Mouse (Mus musculus): ENCODE data around the gene Meltf. TPM values are rescaled to one million over a fixed set of nuclear protein-coding genes. Genes with fewer than 3 reads are reported as not detected.

Meltf gene
- total RNA-seq, 2 experiments from 2014 or later, result 0.04 TPM; not detected in 1

DNA sequence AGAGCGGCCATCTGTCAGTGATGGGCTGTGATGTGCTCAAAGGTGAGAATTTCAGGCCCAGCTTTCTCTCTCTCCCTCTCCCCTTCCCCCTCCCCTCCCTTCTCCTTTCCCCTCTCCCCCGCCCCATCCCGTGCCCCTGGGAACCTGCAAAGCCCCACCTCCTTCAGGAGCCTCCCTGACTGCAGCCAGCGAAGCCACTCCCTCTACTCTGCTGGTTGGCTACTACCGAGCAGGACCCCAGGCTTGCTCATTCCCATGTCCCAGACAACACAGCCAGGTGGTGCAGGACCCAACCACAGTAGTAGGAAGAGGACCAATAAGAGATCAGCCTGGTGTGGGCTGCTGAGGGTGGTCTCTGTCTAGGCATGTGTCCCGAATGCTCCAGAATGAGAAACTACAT is 5.3 kb downstream of the Meltf start:
- intact Hi-C loops (cut with DNase I; ENCODE audit: low total_unique reads), result no loop called here
- DNase-seq, result no peak

DNA sequence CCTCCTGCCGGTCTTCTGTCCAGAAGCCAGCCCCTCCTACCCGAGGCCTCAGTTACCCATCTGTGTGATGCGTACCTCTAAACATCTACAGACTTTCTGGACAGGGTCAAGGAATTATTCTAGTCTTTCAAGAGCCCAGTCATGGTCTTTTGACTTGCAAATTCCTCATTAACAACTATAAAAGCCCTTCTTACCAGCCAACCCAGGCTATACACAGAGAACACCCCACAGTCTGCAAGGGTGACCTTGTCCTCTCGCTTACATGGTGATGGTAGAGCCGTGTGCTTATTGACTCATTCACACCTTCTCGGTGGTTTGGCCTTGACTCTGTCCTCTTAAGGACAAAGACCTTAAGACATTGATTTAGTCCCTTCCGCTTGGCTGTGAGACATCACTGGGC is 12.3 kb downstream of the Meltf start:
- intact Hi-C loops (cut with DNase I; ENCODE audit: low total_unique reads), result no loop called here
- DNase-seq, result no peak

DNA sequence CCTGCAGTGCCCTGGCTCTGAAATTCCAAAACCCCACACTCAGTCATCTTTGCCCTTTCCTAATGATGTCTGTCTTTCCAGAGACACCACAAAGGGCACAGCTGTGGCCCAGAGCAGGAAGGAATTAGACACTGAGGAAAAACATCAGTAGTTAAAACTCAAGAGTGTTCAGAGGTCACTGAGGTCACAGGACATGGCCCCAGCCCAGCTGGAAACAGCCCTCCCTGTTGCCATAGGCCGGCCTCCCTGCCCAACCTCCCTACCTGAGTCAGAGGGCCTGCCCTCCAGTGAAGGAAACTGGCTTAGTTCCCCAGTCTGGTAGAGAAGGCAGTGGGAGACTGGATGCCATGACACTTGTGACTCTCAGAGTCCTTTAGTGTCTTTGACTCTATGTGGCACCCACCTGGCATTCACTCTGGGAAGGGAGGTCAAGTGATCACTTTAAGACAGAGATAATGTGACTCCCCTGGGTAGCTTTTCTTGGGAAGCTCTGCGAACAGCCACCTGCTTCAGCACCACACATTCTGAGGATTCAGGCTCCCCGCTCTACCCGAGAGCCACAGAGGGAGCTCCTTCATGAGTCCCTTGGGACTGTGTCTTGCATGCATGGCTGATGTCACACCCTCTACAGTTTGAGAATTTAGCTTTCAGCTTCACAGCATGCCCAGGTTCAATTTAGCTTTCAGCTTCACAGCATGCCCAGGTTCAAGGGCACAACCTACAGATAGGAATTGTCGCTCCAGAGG is 15.0 kb downstream of the Meltf start:
- intact Hi-C loops (cut with DNase I; ENCODE audit: low total_unique reads), result no loop called here
- no peak for DNase-seq

DNA sequence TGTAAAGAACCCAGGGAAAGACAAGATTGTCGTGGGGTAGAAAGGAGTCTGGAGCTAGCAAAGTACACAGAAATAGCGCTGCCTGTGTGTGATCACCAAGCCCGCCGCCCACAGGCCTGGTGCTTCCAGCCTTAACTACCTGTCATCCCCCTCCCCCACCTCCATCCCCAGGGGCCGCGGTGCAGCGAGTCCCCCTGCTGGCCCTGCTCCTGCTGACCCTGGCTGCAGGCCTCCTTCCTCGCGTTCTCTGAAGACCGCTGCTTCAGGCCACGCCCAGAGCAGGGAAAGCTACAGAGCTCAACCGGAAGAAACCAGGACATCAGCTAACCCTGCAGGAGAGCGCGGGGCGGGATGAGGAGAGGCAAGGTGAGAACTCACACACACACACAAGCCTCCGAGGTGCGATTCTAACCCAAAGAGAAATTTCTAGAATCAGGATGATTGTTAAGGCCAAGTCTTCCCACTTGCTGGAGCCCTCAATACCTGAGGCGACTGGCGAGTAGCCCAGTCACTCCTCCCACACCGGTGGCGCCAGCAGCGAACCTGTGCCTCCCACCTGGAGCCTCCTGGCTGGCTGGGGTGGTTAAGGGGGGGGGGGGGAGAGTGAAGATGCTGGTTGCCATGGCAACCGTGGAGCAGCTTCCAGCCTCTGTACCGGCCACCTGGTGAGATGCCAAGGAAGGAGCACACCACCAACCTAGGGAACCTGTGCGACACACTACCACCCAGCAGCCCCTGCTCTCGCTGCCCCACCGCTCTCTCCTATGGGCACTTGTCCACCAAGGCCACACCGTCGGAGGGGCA is 18.6 kb downstream of the Meltf start:
- DNase-seq, result peak; percentile 36
- intact Hi-C loops (cut with DNase I; ENCODE audit: low total_unique reads), result no loop called here

DNA sequence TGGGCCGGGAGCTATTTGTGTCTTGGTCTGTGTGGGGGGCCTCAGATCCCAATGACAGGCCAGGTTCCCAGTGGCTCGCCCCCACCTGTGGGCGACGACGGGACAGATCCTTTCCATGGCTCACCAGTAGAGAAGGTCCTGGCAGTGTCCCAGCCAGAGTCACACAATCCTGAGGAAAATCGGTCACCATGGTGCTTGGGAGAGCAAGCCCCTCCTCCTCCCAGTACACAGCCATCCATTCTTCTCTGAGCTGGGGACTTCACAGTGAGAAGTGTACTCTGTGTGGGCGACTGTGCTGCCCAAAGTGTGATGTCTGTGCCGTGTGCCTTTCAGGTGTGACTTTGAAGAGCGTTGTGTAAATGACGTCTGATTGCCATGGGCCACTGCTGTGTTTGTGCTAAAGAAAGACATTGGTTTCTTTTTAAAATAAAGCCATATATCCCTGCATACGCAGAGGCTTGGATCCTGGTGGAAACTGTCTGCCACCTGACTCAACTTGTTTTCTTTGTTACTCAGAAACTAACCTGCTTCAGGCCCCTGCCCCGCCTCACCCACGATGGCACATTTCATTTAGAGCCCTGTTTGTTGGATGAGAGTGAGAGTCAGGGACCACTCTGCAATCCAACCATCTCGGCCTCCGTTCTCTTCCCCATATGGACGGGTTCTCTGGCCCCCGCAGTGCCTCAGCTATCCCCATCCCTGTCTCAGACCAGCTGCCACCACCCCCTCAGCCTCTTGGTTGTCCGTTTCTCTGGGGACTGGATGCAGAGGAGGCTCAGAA is 20.1 kb downstream of the Meltf start:
- intact Hi-C loops (cut with DNase I; ENCODE audit: low total_unique reads), result no loop called here
- DNase-seq, result no peak

DNA sequence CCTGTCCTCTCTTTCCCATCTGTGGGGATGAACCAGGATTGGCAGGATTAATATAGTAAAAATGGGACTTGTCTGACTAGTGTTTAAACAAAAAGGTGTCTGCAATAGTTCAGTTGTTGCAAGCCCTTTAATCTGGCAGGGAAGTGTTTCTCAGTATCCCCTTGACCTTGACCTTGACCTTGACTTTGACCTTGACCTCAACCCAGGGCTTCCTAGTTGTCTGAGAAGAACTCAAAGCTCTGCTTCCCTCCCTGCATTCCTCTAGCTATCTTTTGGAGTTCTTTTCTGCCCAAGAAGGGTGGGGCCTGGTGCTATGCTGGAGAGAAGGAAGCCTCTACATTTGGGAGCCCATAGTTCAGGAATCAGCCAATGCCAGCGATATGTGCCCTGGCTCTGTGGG is 23.3 kb downstream of the Meltf start:
- intact Hi-C loops (cut with DNase I; ENCODE audit: low total_unique reads), result no loop called here
- DNase-seq, result no peak

DNA sequence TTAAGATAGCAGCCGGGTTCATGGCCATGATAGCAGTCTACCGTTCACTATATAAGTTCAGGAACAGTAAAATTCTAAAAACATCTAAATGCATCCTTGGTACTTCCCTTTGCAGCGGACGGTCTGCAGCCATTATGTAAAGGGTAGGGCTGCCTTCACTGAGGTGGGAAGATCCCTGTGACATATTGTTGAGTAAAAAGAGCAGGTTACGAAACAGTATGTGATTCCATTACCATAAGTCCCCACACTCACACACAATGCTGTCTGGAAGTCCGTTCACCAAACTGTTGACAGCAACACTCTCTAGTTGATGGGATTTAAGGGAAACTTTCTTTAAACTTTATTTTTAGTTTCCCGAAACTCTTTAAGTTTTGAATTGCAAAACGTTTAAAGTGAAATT is 24.6 kb downstream of the Meltf start:
- no peak for DNase-seq
- intact Hi-C loops (cut with DNase I; ENCODE audit: low total_unique reads), result no loop called here

DNA sequence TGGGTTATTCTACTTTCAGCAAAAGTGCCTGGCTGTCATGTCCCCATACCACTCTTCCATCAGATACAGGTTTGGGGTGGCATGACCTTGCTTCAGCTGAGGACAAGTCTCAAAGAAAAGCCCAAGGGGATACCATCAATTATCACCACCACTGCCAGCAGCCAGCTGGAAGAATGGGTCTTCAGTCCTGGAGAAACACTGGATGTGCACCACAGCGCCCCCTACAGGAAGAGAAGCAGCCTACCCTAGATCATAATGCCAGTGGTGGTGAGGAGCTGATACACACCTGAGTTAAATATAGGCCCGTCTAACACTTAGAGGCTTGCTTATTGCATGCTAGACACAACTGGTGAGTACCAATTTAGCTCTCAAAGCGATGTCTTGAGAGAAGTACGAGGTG is 26.7 kb downstream of the Meltf start:
- intact Hi-C loops (cut with DNase I; ENCODE audit: low total_unique reads), result no loop called here
- DNase-seq, result no peak

DNA sequence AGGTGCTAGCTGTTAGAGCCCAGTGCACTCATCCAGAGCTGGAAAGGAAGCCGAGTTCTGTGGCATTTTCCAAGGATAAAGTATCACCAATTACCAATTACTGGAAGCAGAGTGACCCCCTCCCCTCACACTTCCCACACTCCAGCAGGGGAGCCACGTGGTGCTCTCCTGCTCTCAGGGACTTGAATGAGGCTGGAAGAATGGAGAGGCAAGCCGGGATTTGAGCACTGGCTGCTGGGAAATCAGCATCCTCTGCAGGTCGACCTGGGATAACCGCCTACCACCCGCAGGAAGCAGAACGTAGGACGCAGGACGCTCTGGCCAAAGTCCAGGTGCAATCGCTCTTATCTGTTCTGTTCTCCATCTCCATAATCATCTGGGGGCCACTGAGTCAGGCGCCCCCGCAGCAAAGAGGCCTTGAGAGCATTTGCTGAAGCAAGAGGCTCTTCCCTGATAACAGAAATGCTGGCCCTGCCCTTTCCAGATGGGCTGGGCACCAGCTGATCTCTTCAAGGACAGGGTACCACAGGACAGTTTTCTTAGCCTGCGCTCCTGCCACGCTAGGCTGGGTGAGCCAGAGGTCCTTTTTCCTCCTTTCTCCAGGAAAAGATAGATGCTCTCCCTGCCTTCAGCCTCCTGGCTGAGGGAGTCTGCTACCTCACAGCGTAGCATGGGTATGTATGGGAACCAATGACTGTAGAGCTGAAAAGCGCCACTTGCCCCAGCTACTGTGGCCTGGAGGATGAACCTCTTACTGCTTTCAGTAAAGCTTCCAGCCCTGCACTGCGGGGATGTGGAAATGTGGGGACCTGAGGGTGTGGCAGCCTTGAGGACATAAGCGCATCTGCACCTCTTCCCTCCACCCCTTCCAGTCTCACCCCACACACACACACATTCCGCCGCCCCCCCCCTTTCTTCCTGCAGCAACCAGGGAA is 27.5 kb downstream of the Meltf start:
- intact Hi-C loops (cut with DNase I; ENCODE audit: low total_unique reads), result no loop called here
- no peak for DNase-seq

DNA sequence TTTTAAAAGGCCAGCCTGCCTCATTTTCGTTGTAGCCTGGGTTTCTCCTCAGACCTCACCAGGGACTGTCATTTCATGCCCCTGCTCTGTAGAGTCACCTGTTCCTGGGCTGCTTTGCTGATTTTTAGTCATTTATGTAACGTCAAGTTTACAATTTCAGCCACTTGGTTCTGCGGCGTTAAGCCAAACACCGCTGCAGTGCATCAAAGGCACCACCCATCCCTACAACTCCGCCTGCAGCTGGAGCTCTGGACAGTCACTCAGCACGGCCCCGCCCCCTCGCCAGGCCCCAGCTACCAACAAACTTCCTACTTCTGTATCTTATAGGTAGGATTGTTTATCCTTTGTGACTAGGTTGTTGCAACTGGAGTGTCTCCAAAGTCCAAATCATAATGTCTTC is 28.3 kb downstream of the Meltf start:
- intact Hi-C loops (cut with DNase I; ENCODE audit: low total_unique reads), result no loop called here

DNA sequence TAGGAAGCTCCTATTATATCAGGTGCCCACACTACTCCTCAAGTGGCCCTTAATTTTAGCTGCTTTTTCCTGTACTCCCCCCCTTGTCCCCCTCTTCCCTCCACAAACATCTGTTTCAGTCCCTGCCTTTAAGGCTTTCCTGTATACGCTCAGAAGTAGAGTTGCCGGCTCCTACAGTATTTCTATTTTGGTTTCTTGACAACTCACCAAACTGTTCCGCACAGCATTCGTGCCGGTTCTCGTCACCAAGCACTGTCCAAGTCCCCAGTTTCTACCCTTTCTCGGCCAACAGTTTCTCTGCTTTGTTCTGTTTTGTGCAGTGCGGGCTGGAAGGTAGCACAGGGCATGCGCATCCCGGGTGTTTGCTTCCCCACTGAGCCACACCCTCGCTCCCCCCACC is 30.3 kb downstream of the Meltf start:
- intact Hi-C loops (cut with DNase I; ENCODE audit: low total_unique reads), result no loop called here
- DNase-seq, result no peak

More for the DNA sequence above, 28.3 kb downstream of the Meltf start:
- peak; percentile 41 for DNase-seq

DNA sequence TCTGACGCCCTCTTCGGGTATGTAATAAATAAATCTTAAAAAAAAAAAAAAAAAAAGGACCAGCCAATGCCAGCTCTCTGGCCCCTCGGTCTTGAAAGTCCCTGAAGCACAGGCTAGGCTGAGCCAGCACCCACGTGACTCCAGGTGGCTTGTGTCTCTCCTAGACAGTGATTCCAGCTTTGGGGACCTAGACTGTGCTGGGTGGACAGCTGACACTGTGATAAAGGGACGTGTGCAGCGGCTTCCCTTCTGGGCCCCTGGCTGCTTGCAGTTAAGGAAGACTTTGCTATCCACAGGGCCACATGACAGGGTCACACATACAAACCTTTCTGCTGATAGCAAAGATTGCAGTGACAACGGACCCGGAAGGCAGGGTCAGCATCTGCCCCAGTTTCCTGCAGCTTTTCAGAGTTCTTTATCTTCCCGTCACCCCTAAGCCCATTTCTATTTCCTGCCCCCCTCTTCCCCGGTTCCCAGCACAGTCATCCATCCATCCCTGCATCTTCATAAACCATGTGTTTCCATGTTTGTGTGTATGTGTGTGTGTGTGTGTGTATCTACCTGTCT is 31.8 kb downstream of the Meltf start:
- intact Hi-C loops (cut with DNase I; ENCODE audit: low total_unique reads), result no loop called here
- no peak for DNase-seq

DNA sequence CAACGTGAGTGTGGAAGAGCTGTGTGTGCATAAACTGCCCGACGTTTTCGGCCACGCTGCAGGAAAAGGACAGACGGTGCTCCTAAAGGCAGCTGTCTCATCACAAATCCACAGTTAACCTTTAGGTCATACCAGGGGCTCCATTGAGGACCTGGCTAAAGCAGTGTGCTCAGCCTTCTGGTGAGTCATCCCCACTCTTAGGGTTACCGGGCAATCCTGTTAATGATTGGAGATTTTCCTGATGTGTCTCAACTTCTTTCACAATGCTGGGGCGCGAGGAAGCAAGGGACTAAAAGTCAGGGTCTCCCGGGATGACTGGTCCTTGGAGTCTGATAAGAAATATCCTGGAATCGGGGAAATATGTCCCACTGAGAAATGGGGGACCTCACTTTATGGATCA is 39.2 kb downstream of the Meltf start:
- intact Hi-C loops (cut with DNase I; ENCODE audit: low total_unique reads), result loop anchor here (2.0 kb wide), 1 partner anchor 37 kb away; no protein-coding TSS in a partner anchor
- no peak for DNase-seq

DNA sequence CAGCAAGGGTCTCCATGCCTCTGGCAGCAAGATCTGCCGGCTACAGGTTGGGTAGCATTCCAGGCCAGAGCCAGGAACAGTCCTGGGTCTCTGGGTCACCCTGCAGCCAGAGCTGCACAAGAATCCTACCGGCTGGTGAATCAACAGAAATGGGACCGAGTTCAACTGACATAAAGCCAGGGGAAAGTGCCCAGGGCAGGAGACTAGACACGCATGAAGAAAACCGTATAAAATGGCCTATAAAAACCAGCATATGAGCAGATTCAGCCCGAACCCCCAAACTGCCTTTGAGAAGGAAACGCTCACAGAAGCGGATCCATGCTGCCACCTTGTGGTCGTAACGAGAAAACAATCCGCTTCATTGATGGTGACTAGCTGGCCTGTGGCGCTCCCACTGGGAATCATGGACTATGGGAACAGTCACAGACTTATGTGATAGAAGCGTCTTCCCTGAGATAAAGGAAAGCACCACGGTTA is 39.7 kb downstream of the Meltf start:
- DNase-seq, result peak; percentile 62
- intact Hi-C loops (cut with DNase I; ENCODE audit: low total_unique reads), result loop anchor here (2.0 kb wide), 1 partner anchor 37 kb away; no protein-coding TSS in a partner anchor

DNA sequence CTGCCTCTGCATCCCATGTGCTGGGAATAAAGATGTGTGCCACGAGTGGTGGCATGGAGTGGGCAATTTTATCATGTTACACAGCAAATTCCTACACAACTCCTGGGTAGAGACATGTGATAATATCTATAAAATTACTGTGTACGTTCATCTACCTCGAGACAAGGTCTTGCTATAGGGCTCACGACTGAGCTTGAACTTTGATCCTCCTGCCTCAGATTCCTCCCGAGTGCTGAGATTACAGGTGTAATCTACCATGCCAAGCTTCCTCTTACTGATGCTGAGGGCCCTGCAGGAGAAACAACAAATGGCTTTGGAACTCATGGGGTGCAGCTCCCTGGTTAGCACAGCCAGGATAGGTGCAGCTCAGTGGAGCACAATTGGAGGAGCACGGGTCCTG is 45.8 kb downstream of the Meltf start:
- no peak for DNase-seq
- intact Hi-C loops (cut with DNase I; ENCODE audit: low total_unique reads), result no loop called here

DNA sequence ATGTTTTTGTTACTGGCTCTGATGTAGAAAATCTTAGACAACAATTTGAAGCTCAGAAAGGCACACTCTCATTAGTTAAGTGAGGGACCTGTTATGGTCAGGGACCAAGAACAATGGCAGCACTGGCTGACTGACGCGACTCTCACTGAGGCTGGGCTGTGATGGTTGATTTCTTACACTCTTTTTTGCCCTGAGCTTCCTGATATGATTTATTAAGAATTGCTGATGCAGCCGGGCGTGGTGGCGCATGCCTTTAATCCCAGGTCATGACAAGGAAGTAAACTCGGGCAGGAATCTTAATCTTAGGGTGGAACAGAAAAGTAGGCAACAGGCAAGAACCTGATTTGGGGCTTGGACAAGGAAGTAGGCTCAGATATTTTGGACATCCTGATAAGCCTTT is 47.5 kb downstream of the Meltf start:
- intact Hi-C loops (cut with DNase I; ENCODE audit: low total_unique reads), result no loop called here
- no peak for DNase-seq

DNA sequence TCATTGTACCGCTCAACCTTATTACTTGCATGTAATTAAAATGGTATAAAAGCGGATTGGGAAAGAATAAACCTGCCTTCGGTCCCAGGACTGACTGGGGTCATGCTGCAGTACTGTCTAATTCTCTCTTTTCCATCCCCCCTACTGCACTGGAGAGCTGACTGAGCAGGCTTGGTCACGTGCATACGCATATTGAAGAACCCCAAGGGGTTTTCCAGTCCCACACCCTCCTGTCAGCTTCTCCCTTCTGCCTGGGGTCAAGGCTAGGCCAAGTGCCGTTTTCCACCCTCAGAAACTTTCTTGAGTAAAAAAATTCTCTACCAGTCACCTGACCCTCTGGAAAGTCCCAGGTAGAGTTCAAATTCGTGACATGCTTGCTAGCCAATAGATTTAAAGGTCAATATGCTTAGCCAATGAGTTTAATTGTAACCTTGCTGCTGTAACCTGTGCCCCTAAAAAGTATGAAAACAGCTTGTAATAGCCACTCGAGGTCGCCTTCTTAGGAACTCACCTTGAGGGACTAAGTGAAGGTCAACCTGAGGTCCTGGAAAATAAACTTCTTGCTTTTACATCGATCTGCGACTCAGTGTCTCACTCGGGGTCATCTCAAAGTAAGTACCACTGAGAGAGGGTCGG is 48.1 kb downstream of the Meltf start:
- no peak for DNase-seq
- intact Hi-C loops (cut with DNase I; ENCODE audit: low total_unique reads), result no loop called here

DNA sequence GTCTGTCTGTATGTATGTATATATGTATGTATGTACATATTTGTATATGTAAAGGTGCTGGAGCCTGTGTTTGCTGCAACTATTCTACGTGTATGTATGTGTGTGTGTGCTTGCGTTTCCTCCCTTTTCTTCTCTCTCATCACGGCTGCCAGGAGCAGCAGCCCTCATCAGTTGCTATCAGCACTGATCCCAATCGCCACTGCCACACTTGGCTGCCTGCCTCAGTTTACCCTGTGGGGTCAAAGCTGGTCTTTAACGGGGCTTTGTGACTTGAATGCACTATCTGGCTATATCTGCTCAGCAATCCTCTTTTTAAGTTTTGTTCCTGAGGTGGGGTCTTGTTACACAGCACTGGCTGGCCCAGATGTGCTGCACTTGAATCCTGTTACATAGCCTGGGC is 48.8 kb downstream of the Meltf start:
- DNase-seq, result no peak
- intact Hi-C loops (cut with DNase I; ENCODE audit: low total_unique reads), result no loop called here

Measured in gastrocnemius, postnatal 14 days (tissue).